Mouse (Mus musculus) MEL (cell line): ENCODE measurements around the gene Tmem130.

Experiments
- CHD1 ChIP-seq: IDR thresholded peaks from 2 replicates; pipeline ENCODE4 v1.6.1; 2012; ENCODE audit warnings: low read depth, mild to moderate bottlenecking, inconsistent platforms, low read length, improper control_type of control experiment
- CHD2 ChIP-seq: IDR thresholded peaks from 2 replicates; pipeline ENCODE4 v1.6.1; 2011; ENCODE audit warnings: low read length, improper control_type of control experiment
- CTCF ChIP-seq, 3 experiments: IDR thresholded peaks in 2 of 3; conservative IDR thresholded peaks in 1 of 3; 2 replicates each; pipeline ENCODE4 v1.5.1; 2011 to 2012; ENCODE audit warnings: low read length in 3 of 3, low read depth in 2 of 3, mild to moderate bottlenecking in 2 of 3, improper control_type of control experiment in 1 of 3, inconsistent platforms in 1 of 3, mixed read lengths in 1 of 3, moderate library complexity in 1 of 3; ENCODE audit not compliant: control insufficient read depth in 1 of 3, insufficient read depth in 1 of 3, poor library complexity in 1 of 3, severe bottlenecking in 1 of 3
- E2F4 ChIP-seq: IDR thresholded peaks from 2 replicates; pipeline ENCODE4 v1.6.1; 2011; ENCODE audit warnings: low read depth, low read length, improper control_type of control experiment, borderline replicate concordance
- EP300 ChIP-seq, 2 experiments: IDR thresholded peaks; 2 replicates each; pipeline ENCODE4 v1.6.1; 2011; ENCODE audit warnings: improper control_type of control experiment in 2 of 2, low read length in 2 of 2, low read depth in 1 of 2, mild to moderate bottlenecking in 1 of 2
- GABPA ChIP-seq: IDR thresholded peaks from 2 replicates; pipeline ENCODE4 v1.6.1; 2012; ENCODE audit warnings: low read depth, mild to moderate bottlenecking, inconsistent platforms, low read length, improper control_type of control experiment, moderate library complexity
- MAX ChIP-seq: IDR thresholded peaks from 2 replicates; pipeline ENCODE4 v1.6.1; 2011; ENCODE audit warnings: low read length, improper control_type of control experiment
- MAZ ChIP-seq: IDR thresholded peaks from 2 replicates; pipeline ENCODE4 v1.6.1; 2012; ENCODE audit warnings: low read depth, mild to moderate bottlenecking, inconsistent platforms, low read length, improper control_type of control experiment
- MEF2A ChIP-seq: IDR thresholded peaks from 2 replicates; pipeline ENCODE4 v1.6.1; 2014; ENCODE audit warnings: low read depth, mild to moderate bottlenecking, inconsistent platforms, low read length, improper control_type of control experiment; ENCODE audit not compliant: poor library complexity, insufficient replicate concordance, severe bottlenecking; ENCODE audit errors: extremely low read depth
- NELFE ChIP-seq: IDR thresholded peaks from 2 replicates; pipeline ENCODE4 v1.6.1; 2011; ENCODE audit warnings: low read depth, low read length, improper control_type of control experiment
- NRF1 ChIP-seq: IDR thresholded peaks from 2 replicates; pipeline ENCODE4 v1.6.1; 2014; ENCODE audit warnings: low read depth, mild to moderate bottlenecking, inconsistent platforms, low read length, improper control_type of control experiment, moderate library complexity; ENCODE audit not compliant: poor library complexity, insufficient read depth, severe bottlenecking
- POLR2A ChIP-seq, 2 experiments: IDR thresholded peaks; 2 replicates each; pipeline ENCODE4 v1.6.1; 2011 to 2012; ENCODE audit warnings: low read length in 2 of 2, mild to moderate bottlenecking in 2 of 2, control low read depth in 1 of 2, improper control_type of control experiment in 1 of 2, low read depth in 1 of 2, moderate library complexity in 1 of 2; ENCODE audit not compliant: control insufficient read depth in 1 of 2, insufficient read depth in 1 of 2, poor library complexity in 1 of 2
- TAL1 ChIP-seq: IDR thresholded peaks from 2 replicates; pipeline ENCODE4 v1.6.1; 2012; ENCODE audit warnings: mild to moderate bottlenecking, inconsistent platforms, low read length, moderate library complexity, mixed read lengths
- UBTF ChIP-seq: IDR thresholded peaks from 2 replicates; pipeline ENCODE4 v1.6.1; 2012; ENCODE audit warnings: low read depth, mild to moderate bottlenecking, inconsistent platforms, low read length, improper control_type of control experiment, moderate library complexity, borderline replicate concordance; ENCODE audit not compliant: insufficient read depth

- TF ChIP-seq CTCF (IDR thresholded peaks at IDR 0.05 in 2 of 3, conservative IDR thresholded peaks at IDR 0.05 in 1 of 3; ENCODE audit: control insufficient read depth in 1 of 3, insufficient read depth in 1 of 3, low read depth in 2 of 3, low read length in 3 of 3, poor library complexity in 1 of 3, severe bottlenecking in 1 of 3), result no peak
- TF ChIP-seq POLR2A (IDR thresholded peaks at IDR 0.05; ENCODE audit: control insufficient read depth in 1 of 2, insufficient read depth in 1 of 2, low read depth in 1 of 2, low read length in 2 of 2, poor library complexity in 1 of 2), result no peak
- TF ChIP-seq UBTF, result no peak
- no peak for TF ChIP-seq CHD2
- no peak for TF ChIP-seq NRF1
- TF ChIP-seq EP300 (IDR thresholded peaks at IDR 0.05; ENCODE audit: low read depth in 1 of 2, low read length in 2 of 2), result no peak
- TF ChIP-seq TAL1, result no peak
- no peak for TF ChIP-seq MAX
- no peak for TF ChIP-seq NELFE
- no peak for TF ChIP-seq E2F4
- no peak for TF ChIP-seq MEF2A
- no peak for TF ChIP-seq MAZ
- no peak for TF ChIP-seq GABPA
- no peak for TF ChIP-seq CHD1
These were observed 6.4 kb downstream of the Tmem130 start for GRCm38 (mm10) chr5:144755191-144755590.
